Mouse (Mus musculus) cortical plate, adult 2 months (tissue): ENCODE data around the gene Colec11.
A peak's percentile ranks its signal among the peaks of the same experiment; 100 is the strongest.

Experiments
- CTCF ChIP-seq: fragments of 200-500 bp; IDR thresholded peaks from 2 replicates; pipeline ENCODE4 v1.5.1; 2011; ENCODE audit warnings: mild to moderate bottlenecking, control low read depth, low read length; ENCODE audit not compliant: insufficient read depth; ENCODE audit errors: extremely low read depth
- POLR2A ChIP-seq: fragments of 200-500 bp; IDR thresholded peaks from 2 replicates; pipeline ENCODE4 v1.6.1; 2011; ENCODE audit warnings: mild to moderate bottlenecking, low read length, control low read depth; ENCODE audit not compliant: insufficient read depth; ENCODE audit errors: extremely low read depth

DNA sequence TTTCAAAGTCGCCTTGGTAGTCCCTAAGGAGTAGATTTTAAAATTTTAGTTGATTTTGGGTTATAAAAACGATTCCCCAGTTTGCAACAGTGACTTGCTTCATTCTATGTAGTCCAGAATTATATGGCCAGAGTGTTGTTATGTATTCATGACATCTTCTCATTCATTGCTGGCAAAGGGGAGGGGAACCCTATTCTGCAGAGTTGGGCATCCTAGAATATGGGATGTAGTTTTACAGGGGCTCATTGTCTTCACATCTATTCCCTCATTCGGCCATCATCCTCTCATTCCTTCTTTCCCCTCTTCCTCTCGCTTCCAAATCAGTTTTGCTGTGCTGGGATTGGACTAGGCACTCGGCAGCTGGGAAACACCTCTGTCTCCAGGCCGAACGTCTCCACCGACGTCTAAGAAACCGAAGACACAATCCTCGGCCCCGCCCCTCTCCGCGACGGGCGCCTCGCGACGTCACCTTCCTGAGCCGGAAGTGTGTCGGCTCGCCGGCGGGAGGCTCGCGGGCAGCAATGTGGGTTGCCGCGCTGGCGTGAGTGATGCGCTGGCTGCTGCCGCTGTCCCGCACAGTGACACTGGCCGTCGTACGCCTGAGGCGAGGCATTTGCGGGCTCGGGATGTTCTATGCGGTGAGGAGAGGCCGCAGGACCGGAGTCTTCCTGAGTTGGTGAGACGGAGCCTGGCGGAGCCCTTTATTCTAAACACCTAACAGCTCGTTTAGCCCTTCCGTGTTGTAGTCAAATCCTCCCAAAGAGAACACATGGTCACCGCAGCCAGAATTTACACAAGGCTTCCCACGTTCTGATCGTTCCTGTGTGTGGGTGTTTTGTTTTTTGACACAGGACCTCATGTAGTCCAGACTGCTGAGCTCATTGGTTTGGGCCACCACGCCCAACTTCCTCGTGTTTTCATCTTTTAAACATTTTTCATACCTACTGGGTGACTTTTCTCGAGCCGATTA is 26.2 kb upstream of the Colec11 start, which contains the start of gene Rnaseh1:
- TF ChIP-seq CTCF (no peak), POLR2A (peak; percentile 89; the same call in 1 of the 2 replicates)
